Mouse (Mus musculus) monocyte, adult 5-6 weeks (primary cell): Measurements from ENCODE around the gene Itgb3. TPM values are rescaled to one million over a fixed set of nuclear protein-coding genes. Genes with fewer than 3 reads are reported as not detected.
A peak's percentile ranks its signal among the peaks of the same experiment; 100 is the strongest.

Experiments used
- ATAC-seq: fragments of 153-309, 156-312 bp; replicated peaks from 2 replicates; pipeline ENCODE4 v1.8.0; 2017; ENCODE audit warnings: mild to moderate bottlenecking; ENCODE audit not compliant: low TSS enrichment, insufficient number of reproducible peaks, severe bottlenecking, poor library complexity, low FRiP score
- total RNA-seq: library from RNA; stranded (forward); fragments of 200-1000, 200-491, 200-594 nt; gene quantifications from 3 replicates; pipeline ENCODE4 v1.2.3, GENCODE M21; 2017

Gene Itgb3
- total RNA-seq, 1 experiment from 2014 or later, result 24.2 TPM

DNA sequence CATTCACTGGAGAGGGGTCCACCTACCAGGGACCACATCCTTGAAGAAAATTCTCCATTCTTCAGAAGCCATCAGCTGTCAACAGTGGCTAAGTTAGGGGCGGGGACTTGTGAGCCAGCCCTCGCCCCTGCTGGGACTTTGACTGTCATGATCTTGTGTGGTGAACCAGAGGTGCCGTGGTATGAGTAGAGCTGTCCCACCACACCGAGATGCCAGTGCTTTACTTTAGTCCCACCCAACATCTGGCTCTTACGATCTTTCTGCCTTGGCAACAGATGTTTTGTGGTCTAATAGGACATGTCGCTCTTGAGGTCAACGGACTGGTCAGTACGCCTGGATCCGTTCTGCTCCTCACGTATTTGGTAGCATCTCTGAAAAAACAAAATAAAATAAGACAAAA, 5.8 kb downstream of the Itgb3 start:
- no peak for ATAC-seq

DNA sequence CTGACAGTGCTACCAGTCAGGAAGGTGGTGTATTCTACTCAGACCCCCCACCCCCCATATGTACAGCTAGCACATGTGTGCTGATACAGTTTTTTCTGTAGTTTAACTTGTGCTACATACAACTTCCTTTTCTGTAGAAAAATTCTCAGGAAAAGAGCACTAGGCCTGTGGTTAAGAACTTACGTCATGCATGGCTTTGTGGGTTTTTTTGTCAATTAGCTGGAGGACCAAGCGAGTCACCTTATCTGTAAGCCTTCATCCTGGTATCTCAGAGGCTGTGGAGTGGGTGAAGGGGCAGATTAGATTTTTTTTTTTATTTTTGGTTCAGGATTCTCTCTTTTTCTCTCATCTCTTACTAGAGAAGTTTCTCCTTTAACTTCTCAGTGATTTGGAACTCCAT, 6.3 kb downstream of the Itgb3 start:
- ATAC-seq, result 0 out of 2 replicates have a peak, but pooled peaks have one; percentile 18

DNA sequence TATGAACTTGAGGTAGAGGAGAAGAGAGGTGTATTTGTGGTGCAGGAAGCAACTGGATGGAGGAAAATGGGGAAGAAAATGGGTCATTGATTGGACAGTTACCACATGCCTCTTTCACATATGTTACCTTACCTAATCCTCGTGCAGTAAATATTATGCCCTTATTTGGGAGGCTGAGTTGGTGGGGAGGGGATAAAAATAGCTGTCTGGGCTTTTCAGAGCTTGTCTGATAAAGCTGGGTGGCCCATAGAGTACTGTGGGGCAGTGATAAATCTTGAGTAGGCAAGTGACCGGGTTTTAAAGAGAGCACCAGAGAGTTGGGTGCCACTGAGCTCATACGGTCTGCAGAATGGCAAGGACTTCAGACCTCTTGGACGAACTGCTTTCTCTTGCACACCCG, 8.4 kb downstream of the Itgb3 start:
- ATAC-seq, result no peak

DNA sequence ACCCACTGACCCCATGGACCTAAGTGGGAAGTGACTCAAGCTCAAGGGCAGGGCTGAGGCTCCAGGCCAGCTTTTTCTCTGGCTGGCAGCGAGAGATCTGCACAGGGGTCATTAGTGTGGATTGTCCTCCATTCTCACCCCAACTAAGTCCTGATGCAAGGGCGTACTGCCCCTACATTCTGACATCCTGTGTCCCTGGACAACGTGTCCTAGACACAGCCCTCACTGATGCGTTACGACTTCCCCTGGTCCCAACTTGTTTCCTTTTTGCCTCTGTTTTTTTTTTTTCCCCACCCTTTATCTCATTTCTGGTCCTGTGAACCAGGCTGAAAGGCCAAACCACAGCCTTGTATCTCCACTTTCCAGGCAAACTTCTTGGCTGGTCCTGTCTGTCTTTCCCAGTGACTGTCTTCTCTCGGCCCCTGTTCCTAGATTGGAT, 10.9 kb downstream of the Itgb3 start:
- ATAC-seq, result no peak

DNA sequence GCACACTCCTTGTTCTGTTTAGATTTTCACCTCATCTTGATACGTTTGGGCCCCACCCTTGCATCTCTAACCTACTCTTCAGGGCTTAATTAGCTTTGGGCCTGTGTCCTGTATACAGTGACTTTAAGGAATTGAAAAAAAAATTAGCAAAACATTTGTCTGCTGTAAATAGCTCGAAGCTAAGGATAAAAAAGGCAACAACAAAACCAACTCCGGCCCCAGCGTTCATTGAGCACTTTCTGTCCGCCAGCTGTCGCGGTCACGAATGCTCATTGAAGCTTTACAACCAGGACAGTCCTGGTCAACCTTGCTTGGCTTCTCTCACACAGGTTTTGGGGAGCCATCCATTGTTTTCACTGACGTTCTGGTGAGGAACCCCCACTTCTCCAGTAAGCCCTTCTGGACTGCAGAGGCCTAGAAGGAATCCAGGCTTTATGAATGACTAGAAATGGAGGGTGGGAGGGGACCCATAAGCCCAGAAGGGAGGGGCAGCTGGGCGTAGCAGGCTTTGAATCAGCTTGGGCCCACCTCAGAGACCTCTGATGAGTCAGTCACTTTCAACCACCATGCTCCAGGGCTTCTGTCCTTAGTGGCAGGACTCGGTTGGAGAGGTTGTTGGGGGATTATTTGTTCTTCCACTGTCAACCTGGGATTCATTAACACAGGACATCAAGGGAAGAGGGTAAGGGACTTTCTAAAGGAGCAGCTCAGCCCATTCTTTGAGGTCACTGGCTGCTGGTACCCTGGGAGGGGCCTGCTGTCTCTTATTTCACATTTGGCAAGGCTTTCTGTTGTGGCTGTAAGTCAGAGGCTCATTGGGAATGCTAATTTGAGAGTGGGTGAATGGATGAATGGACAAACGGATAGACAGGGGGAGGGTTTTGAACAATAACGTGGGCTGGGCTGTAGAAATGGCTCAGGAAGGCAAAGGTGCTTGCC, 11.6 kb downstream of the Itgb3 start:
- no peak for ATAC-seq

DNA sequence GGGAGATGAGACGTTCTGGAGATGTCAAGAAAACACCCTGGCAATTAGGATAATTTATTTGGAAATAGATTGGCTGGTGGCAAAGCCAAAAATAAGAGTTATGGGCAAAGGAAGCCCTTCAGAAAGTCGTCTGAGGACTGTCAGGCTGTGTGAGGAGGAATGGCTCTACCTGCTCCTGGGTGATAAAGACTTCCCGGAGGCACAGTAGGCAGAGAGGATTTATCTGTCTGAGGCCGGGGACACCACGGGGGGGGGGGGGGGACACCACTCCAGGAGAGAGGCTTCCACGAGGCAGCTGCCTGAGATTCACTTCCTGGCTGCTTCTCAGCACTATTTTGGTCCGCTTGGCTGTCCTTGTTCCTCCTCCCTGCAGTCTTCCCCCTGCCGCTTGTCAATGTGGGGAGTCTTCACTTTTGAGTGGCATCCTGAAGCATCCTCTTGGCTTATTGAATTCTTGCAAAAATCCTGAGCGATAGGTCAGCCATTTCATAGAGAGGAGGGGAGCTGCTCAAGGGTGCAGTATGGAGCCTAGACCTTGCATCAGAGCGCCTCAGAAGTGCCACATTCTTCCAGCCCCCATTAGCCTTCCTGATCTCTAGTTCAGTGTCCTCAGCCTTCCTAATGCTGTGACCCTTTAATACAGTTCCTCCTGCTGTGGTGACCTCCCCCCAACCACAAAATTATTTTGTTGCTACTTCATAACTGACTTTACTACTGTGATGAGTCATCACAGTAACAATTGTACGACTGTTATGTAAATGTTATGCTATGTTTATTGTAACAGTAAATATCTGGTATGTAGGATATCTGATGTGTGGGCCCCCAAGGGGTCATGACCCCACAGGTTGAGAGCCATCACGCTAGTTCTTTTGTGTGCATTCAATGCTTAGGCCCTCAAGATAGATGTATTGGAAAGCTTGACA, 14.5 kb downstream of the Itgb3 start:
- ATAC-seq, result no peak

DNA sequence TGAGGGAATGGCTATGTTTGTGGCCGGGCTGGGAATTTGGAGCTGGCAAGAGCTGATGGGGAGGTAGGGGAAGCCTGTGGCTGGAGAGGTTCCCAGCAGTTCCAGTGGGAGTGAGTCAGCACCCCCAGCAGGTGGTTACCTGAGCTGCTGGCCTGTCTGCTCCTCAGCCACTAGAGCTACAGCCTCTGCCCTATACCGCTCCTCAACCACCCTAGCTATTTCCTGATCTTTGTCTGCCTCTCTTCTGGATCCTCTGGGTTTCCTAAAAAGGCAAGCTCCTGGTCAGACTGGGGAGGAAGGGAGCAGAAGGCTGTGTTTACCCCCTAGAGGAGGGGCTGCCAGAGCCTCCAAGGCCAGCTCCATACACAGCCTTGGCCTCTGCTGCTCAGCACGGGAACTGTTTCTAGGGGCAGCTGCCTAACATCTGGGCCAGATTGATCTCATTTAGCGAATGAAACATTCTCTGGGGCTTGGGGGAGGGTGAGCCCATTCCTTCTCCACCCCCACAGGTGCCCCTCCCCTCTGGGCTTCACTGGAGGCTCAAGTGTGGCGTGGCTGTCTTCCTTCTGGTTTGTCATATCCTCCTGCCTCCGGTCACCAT, 17.1 kb downstream of the Itgb3 start:
- ATAC-seq, result no peak

DNA sequence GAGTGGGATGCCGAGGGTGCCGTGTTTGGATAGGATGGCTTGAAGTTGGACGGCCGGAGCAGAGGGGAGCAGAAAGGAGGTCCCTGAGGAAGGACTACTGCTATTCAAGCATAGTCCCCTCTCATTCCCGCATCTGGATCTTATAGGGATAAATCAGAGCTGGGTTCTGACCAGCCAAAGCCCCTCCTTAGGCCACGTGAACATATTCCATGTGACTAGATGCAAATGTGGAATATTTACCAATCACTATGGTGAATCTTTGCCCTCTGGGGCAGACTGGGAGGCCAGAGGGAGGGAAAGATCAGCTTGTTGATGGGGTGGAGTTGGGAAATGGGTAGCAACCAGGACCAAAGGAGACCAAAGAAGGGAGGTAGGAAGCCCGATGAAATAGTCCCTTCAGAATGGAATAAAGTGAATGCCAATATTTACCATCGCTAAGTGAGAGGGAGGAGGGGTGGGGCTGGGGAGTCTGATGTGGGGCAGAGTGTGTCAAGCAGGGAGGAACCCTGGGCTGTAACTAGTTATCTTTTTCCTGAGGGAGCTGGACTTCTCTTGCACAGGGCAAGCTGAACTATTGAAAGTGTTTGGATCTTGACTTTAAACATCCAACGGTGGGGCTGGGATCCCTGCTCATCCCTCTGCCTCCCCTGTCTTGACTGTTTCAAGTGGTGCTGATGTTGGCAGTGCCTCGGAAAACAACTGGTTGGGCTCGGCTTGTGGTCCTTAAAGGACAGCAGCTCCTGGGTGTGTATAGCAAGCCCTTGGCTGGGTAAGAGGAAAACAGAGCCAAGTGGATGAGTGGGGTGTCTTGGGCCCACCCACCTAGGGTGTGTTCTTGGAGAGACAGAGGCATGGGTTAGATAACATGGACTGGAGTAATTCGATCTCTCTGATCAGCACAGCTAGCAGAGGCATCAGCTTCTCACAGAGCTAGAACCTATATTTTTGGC, 17.9 kb downstream of the Itgb3 start:
- ATAC-seq, result no peak

DNA sequence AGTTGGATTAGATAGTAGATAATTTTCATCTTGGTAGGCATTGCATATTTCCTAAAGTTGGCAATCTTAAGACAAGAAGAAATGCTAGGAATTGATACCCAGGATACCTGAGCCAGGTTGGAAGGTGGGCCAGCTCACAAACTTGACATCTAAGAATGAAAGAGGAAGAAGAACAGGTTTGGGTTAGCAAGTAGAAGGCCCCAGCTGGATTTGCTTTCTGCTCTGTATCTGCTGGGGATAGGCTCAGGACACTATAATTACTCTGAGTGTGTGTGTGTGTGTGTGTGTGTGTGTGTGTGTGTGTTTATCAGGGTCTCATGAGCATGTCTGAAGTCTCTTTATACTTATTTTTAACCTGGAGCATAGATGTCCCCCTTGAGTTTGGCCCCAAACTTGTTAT, 18.8 kb downstream of the Itgb3 start:
- ATAC-seq, result no peak

DNA sequence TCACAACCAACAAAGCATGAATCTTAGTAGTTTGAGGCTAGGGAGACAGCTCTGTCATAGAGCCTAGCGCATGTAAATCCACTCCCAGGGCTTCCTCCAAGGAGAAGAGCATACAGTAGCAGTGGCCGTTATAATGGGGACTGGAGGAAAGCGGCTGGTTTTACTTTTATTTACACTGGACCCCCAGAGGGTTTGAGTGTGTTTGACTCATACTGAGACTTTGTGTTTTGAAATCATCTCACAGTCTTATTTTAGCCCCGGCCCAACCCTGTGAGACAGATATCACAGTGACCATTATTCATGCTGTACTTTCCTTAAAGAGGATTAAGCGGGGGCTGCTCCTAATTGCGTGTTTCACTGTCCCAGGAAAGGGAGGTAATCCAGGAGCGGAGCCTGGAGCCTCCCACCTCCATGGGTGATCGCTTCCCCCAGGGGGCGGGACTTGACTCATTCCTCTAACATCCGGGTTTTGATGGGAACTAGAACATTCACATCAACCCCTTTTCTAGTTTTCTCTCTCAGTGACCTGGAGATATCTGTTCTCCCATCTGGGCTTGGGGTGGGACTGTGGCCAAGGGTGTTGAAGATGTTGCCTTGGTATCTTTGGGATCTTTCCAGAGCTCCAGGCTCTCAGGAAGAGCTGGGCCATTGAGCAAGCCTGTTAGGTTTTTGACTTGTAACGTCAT, 20.0 kb downstream of the Itgb3 start:
- no peak for ATAC-seq

DNA sequence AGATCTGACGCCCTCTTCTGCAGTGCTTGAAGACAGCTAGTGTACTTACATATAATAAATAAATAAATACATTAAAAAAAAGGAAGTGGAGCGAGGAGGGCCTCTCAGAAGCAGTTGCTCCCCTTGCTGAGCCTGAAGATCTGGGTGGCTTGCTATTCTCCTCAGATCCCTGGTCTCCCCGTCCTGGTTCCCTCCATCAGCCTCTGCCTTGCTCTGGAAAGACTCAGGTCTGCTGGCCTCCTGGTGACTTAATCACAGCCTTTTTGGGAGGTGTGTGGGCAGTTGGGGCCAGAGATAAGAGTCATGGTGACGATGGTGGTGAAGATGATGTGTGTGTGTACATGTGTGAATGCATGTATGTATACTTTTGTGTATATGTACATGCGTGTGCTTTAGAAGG, 20.8 kb downstream of the Itgb3 start:
- ATAC-seq, result no peak

DNA sequence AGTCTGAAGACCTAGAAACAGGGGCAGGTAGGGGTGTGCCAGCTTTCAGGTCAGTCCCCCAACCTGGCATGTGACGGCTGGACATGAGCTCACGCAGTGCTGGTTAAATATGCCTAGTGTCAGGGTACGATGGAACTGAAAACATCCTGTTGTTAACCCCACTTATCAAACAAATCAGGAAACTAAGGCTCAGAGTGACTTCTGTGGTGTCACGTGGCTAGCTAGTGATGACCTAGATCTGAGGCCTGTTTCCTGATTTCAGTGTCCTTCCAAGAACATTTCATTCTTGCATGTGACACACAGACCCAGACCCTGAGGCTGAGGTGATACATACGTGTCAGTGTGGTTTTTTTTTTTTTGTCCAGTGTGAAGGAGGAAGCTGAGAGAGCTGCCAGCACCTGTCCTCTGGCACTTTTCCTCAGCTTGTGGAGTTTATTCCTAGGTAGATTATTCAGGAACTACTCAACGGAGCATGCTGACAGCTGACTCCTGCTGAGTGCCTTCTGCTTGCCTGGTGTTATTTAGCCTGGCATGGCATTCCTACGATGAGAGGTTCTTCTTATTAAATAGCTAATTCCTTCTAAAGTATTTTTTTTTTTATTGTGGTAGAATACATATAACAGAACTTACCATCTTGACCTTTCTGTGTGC, 22.5 kb downstream of the Itgb3 start:
- no peak; the same call in 1 of the 2 replicates for ATAC-seq

DNA sequence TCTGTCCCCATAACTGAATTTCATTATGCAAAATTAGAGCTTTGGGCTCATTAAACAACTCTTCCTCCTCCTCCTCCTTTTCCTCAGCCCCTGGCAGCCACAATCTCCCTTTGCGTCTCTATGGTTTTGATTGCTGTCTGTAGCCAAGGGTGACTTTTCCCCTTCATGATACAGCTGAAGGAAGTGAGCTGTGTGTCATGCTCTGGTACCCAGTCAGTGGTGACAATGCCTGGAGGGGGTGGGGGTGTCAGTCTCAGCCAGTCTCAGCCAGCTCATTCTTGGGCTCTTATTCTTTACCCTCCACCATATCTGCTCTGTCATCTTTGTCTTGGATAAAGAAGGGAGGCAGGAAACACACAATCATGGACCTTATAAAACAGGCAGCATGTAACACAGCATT, 23.5 kb downstream of the Itgb3 start:
- ATAC-seq, result no peak

DNA sequence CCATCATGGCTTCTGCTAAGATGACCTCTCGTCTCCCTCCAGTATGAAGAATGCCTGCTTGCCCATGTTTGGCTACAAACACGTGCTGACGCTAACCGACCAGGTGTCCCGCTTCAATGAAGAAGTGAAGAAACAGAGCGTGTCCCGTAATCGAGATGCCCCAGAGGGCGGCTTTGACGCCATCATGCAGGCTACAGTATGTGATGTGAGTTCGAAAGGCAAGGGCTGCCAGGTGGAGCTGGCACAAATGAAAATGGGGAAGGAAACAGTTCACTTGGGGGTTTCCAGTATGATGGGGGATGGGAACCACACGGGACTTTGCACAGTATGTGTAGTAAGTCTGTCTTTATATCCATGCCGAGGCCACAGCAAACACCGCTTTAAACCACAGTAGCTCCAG, 29.2 kb downstream of the Itgb3 start:
- peak; percentile 77 for ATAC-seq

DNA sequence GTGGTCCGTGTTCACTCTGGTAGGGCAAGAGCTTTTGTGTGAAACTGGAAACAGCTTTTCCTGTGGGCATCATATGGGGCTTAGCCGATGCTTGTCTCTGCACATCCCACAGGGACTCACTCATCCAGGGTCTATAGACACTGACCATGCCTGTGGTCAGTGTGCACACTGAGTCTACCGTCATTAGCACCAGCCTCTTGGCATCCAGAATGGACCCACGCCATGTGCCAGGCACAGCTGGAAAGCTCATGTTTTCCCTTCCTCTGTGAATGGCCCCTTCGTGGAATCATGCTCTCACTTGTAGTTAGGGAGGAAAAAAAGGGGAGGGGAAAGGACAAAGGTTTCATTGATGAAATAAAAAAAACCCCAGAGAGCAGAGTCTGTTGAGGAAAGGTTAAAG, 30.2 kb downstream of the Itgb3 start:
- no peak for ATAC-seq

DNA sequence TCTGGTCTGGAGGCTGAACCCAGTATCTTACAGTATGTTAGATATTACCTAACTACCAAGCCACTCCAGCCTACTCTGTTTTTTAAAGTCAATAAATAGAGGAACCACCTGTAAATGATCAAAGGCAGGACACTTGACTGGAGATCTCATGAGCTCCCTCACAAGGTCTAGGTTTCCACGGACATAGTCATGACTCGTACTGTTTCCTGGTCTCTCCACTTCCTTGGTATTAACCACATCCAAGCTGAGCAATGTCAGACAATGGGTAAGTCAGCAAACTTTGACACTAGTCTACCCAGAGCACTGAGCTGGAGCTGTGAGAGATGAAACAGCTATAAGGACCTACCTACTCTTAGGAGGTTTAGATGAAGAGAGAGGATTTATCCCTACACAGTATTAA, 31.1 kb downstream of the Itgb3 start:
- ATAC-seq, result no peak

DNA sequence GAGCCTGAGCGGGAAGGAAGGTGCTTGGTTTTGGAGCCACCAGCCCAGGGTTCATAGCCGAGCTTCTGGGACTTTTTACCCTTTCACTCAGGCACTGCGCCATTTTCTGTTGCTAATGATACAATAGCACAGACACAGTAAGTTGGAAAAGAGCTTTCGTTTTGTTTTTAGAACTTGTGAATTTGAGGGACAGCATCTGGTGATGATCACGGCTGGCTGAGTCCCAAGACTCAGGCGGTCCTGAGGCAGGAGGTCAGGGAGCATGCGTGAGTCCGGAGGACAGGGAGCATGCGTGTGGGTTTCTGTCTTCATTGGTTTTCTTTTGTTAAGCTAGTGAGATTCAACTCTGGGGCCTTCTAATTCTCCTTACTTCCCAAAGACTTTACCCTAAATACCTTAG, 31.8 kb downstream of the Itgb3 start:
- no peak for ATAC-seq
